Mouse (Mus musculus) left cerebral cortex, postnatal 14 days (tissue): ENCODE measurements around the gene Olfr399. TPM values are rescaled to one million over a fixed set of nuclear protein-coding genes. Genes with fewer than 3 reads are reported as not detected.

Experiments used
- DNase-seq, 2 experiments: peaks; one replicate each; pipeline ENCODE4 v3.0.0; 2021 to 2022; ENCODE audit warnings: low spot score in 2 of 2, mixed read lengths in 1 of 2
- intact Hi-C: fragments of 180-260 bp; cut with DNase I; formaldehyde crosslinking; loops from one replicate; pipeline ENCODE4 v1.15.1; 2025
- long read RNA-seq, 2 experiments: library from polyadenylated mRNA; stranded (forward); transcript quantifications; one replicate each; pipeline ENCODE4 v2.0.0; 2021
- total RNA-seq, 2 experiments: library from RNA; stranded (reverse); gene quantifications; 2 replicates each; pipeline ENCODE4 v1.2.3; 2021

The Olfr399 gene
- total RNA-seq = not detected
- long read RNA-seq, experiment 1 = 0 reads
- long read RNA-seq, experiment 2 = 0 reads

DNA sequence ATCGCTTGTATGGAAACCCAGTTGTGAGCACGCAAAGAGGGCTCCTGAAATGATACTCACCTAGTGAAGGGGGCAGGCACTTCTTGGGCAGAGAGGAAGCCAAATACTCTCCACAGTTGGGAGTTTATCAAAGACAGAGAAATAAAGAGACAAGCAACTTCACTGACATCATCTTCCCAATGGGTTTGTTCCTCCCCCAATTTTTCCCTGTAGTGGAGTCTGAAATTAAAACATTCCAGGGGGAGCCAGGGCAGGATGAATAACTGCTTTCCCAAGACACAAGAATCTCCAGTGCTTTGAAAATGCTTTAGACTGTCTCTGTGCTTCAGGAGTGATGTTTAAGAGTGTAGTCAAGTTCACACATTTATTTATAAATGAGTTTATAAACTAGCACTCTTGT, at the start of gene Olfr399, which contains the start of gene Olfr139:
Gene Olfr399 (minus strand): TSS at position 165 of the 400 bp plus-strand sequence.
Gene Olfr139 (minus strand): TSS at position 101 of the 400 bp plus-strand sequence.
- intact Hi-C loops = no loop called here

DNA sequence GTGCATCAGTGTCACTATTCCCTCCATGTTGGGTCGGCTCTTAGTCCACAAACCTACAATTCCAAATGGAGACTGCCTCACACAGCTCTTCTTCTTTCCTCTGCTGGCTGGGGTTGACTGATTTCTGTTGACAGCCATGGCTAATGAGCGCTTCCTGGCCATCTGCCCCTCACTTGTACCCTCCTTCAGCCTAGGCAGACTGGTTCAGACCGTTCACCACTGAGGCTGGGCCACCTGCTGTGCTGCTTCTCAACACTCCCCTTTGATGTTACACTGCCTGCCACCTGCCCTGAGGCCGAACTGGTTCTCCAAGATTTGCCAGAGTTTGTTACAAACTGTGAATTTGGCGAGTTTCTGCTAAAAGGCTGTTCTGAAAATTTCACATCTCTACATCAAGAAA, 48.7 kb upstream of the Olfr399 start:
- DNase-seq = no peak
- intact Hi-C loops = no loop called here

More for the DNA sequence above, at the start of gene Olfr399, which contains the start of gene Olfr139:
- no peak for DNase-seq

DNA sequence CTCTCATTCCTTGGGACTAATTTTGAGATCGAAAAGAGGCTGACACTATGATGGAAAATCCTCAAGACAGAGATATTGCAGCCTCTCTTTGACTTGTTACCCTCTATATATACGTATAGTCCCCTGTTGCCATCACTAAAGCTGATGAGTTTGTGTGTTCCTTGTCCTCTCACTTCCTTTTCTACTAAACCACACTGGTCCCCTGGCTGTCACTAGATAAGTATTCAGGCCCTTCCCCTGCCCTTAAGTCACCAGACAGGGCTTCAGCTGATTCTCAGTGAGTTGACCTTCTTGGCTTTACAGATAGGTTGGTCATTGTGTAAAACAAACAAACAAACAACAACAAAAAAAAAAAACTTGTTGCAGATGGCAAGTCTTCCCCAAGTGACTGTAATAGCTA, 45.1 kb upstream of the Olfr399 start:
- DNase-seq = no peak
- intact Hi-C loops = no loop called here

GRCm38 (mm10) chr11:74100724-74101123, 44.3 kb upstream of the Olfr399 start:
- no peak for DNase-seq
- intact Hi-C loops = no loop called here

DNA sequence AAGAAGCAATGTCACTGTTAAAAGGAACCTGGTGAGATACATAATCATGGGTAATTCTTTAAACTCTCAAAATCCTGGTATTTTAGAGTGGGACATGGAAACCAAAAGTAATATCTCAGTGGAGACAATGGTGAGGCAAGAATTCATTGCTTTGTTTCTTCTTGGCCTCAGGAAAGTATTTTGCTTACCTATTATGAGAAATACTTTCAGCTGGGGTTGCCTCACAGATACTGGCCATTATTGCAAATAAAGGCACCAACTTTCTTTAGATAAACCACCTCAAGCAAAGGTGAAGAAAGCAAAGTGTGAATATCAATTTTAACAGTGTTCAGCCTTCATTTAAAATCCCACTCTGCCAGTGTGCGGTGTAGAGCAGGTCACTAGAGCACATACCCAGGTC, 13.2 kb upstream of the Olfr399 start, which contains the start of gene Zfp616:
Gene Zfp616 (plus strand): TSS at position 301 of the 400 bp plus-strand sequence.
- no peak for DNase-seq
- intact Hi-C loops = no loop called here

DNA sequence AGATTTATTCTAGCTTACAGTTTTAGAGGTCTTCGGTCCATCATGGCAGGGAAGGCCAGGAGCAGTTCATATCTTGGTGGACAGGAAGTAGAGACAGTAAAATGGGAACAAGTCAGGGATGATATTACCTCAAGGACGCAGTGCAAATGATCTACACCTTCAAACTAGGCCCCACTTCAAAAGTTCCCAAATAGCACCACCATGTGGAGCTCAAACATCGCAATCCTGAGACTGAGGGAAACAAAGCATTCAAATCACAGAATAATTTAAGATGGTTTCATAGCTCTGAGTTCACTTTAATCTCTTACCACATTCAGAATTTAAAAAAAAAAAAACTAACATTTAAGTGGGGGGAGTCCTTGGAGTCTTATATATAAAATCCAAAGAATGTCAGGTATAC, 5.1 kb downstream of the Olfr399 start:
- no peak for DNase-seq
- intact Hi-C loops = no loop called here

Other genes with a start within 250 kb of the Olfr399 start
- not detected for gene Olfr392, start 239.6 kb downstream of the Olfr399 start, total RNA-seq
- not detected for gene Olfr393, start 205.2 kb downstream of the Olfr399 start, total RNA-seq
- gene Olfr394, start 165.8 kb downstream of the Olfr399 start, total RNA-seq = not detected
- not detected for gene Olfr395, start 147.3 kb downstream of the Olfr399 start, total RNA-seq
- gene Olfr23, start 119.9 kb downstream of the Olfr399 start, total RNA-seq = not detected
- not detected for gene Olfr397, start 95.8 kb downstream of the Olfr399 start, total RNA-seq
- gene Olfr398, start 66.2 kb downstream of the Olfr399 start, total RNA-seq = not detected
- gene Olfr139, start 64 bp downstream of the Olfr399 start, total RNA-seq = not detected
- not detected for gene Zfp616, start 13.3 kb upstream of the Olfr399 start, total RNA-seq
- not detected for gene Olfr401, start 57.1 kb upstream of the Olfr399 start, total RNA-seq
- gene Olfr402, start 96.9 kb upstream of the Olfr399 start, total RNA-seq = not detected
- not detected for gene Olfr403, start 129.6 kb upstream of the Olfr399 start, total RNA-seq
- gene Olfr43, start 154.8 kb upstream of the Olfr399 start, total RNA-seq = not detected
- not detected for gene Olfr406, start 203.2 kb upstream of the Olfr399 start, total RNA-seq
- not detected for gene Olfr59, start 227.1 kb upstream of the Olfr399 start, total RNA-seq